Mouse (Mus musculus): ENCODE measurements at regions not wholly inside any gene's neighbourhood (a gene's known extent, or its start where the extent isn't known, plus 50 kb on each side); places are given as distances from the start of the nearest gene placed in this dataset.

GRCm38 (mm10) chr3:115823741-115824140 lies 63.9 kb upstream of the Dph5 start:
- no peak for TF ChIP-seq CTCF (IDR thresholded peaks at IDR 0.05; ENCODE audit: borderline replicate concordance, insufficient read depth, low read length)
- TF ChIP-seq POLR2A (IDR thresholded peaks at IDR 0.05; ENCODE audit: low read depth, low read length) = no peak
